Mouse (Mus musculus) midbrain, embryonic 16.5 days (tissue): ENCODE data around the gene Fgfr2. TPM values are rescaled to one million over a fixed set of nuclear protein-coding genes. Genes with fewer than 3 reads are reported as not detected.

Source experiments
- ATAC-seq: fragments of 200-750 bp; cut with Nextera tagmentation; 2 replicates; pipeline ENCODE4 v1.8.0; 2017; ENCODE audit warnings: moderate TSS enrichment
- H3K27ac ChIP-seq: fragments of 300-500 bp; sonication (generic); 2 replicates; pipeline ENCODE4 v1.5.1; 2014; ENCODE audit warnings: mild to moderate bottlenecking, low read length, mixed read lengths
- H3K27me3 ChIP-seq: fragments of 300-500 bp; sonication (generic); 2 replicates; pipeline ENCODE4 v1.6.1; 2014; ENCODE audit warnings: low read depth, low read length, mixed read lengths; ENCODE audit not compliant: control insufficient read depth, insufficient read depth
- H3K36me3 ChIP-seq: fragments of 300-500 bp; sonication (generic); 2 replicates; pipeline ENCODE4 v1.6.1; 2014; ENCODE audit warnings: mild to moderate bottlenecking, low read length, moderate library complexity, mixed read lengths; ENCODE audit not compliant: control insufficient read depth, insufficient read depth
- H3K4me1 ChIP-seq: fragments of 300-500 bp; sonication (generic); 2 replicates; pipeline ENCODE4 v1.6.1; 2014; ENCODE audit warnings: mild to moderate bottlenecking, low read length, mixed read lengths; ENCODE audit not compliant: control insufficient read depth, insufficient read depth
- H3K4me2 ChIP-seq: fragments of 300-500 bp; sonication (generic); 2 replicates; pipeline ENCODE4 v1.6.1; 2014; ENCODE audit warnings: mild to moderate bottlenecking, low read length, mixed read lengths
- H3K4me3 ChIP-seq: fragments of 300-500 bp; sonication (generic); 2 replicates; pipeline ENCODE4 v1.5.1; 2014; ENCODE audit warnings: low read depth, mild to moderate bottlenecking, low read length, moderate library complexity, mixed read lengths
- H3K9ac ChIP-seq: fragments of 300-500 bp; sonication (generic); 2 replicates; pipeline ENCODE4 v1.6.1; 2014; ENCODE audit warnings: low read depth, low read length, mixed read lengths
- H3K9me3 ChIP-seq: fragments of 300-500 bp; sonication (generic); replicated peaks from 2 replicates; pipeline ENCODE4 v1.6.1; 2014; ENCODE audit warnings: mild to moderate bottlenecking, low read length, mixed read lengths; ENCODE audit not compliant: control insufficient read depth, poor library complexity, severe bottlenecking
- WGBS: fragments of 180-500 bp; shearing (Covaris S2); extraction: QIAGEN DNeasy Blood & Tissue Kit; methylation state at CpG from one replicate; pipeline ENCODE4 v1.1.7; 2014; 5-methylcytosine and 5-hydroxymethylcytosine counted together
- polyA plus RNA-seq: library from polyadenylated mRNA; unstranded; fragments of >200 nt; fragmentation: Nextera tagmentation; extraction: Ambion mirVana; gene quantifications from 2 replicates; pipeline ENCODE4 v1.2.1, GENCODE M21; 2015

The Fgfr2 gene
- polyA plus RNA-seq, 1 experiment from 2014 or later: 23.8 TPM

DNA sequence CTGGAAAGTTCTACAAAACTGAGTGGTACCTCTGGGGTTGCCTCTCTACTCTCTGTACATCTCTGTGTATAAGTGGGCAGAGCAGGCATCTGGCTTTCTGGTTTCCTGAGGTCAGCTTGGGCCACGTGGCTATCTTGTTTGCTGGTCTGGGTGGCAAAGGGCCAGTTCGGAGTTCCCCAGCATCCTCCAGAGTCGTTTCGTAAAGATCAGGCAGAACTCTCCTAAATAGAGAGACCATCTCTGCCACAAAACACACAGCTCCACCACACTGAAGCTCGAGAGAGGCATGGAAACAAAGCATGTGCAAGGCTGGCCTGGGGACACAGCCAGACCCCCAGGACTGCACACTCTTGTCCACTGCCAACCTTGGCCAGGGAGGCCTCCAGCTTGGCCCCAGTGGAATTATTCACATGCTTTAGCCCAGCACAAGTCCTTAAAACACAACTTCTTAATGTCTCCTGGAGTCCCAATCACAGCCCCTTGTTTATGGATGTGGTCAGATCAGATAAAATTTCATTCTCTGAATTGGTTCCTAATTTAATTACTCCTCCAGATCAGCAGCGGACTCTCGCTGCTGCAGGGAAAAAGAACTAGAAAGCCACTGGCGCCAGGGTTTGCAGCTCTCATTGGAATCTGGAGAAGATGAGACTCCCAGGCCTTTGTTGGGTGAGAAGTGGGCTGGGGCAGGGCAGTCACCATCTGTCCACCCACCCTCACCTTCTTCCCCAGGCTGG, 820.5 kb downstream of the Fgfr2 start:
- ATAC-seq: no peak
- H3K9ac ChIP-seq: no peak overlapping the region
- H3K9me3 ChIP-seq: no peaks in the 10 kb centered on the region
- no peaks in the 10 kb centered on the region for H3K4me1 ChIP-seq
- H3K27me3 ChIP-seq: no peaks in the 10 kb centered on the region
- no peak overlapping the region for H3K27ac ChIP-seq
- H3K36me3 ChIP-seq: no peaks in the 10 kb centered on the region
- no peak overlapping the region for H3K4me2 ChIP-seq
- 71% methylated on average over 8 of the region's 8 CpGs for WGBS
- no peak overlapping the region for H3K4me3 ChIP-seq

DNA sequence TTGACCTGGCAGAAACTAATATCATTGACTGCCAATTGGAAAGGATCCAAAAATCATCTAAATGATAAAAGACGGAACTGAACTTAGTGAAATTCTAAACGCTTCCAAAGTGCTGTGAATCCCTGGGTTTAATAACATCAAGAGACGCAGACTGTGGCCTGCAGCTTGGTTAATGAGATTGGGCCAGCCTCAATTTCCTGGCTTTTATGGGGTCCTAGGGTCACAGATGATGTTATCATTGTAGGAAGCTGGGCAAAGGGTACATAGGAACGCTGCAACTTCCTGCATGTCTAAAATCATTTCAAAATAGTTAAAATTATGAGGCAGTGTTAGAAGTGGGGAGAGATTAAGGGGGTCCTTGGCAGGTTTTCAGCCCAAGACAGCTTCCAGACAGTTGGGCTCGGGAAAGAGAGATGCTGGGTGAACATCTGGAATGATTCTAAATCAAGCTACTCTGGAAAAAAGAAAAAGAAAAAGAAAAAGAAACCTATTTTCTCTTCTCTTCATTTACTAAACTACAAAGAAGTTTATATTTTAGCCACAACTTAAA, 823.4 kb downstream of the Fgfr2 start:
- H3K4me3 ChIP-seq: no peak overlapping the region
- H3K27me3 ChIP-seq: no peaks in the 10 kb centered on the region
- H3K9ac ChIP-seq: no peak overlapping the region
- H3K9me3 ChIP-seq: no peaks in the 10 kb centered on the region; the same call in 1 of the 2 replicates
- no peaks in the 10 kb centered on the region for H3K36me3 ChIP-seq
- ATAC-seq: no peak
- no peak overlapping the region for H3K4me2 ChIP-seq
- 67% methylated on average over 5 of the region's 5 CpGs for WGBS
- H3K27ac ChIP-seq: no peak overlapping the region
- no peaks in the 10 kb centered on the region for H3K4me1 ChIP-seq

DNA sequence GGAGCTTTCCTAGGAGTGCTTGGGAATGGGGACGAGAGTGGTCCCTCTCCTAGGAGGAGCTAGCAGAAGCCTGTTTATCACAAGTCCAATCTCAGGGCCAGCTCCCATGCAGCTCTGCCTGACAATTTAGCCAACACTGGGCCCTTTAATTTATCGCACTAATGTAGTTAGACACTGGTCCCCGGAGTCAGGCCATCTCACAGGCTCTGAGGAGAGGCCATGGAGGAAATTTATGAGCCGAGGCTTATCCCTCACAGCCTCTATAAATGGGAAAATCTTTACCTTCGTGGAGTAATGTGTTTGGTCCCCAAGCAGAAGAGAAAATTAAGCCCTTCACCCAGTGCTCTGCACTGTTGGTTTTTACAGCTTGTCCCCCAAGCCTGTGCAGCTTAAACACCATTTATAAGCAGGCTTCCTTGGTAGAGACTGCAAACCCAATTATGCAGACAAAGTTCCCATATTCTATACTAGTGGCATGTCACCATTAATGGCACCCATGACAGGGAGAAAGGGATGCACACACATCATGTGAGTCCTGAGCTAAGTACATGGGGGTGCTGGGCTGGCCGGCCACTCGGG, 824.6 kb downstream of the Fgfr2 start:
- no peak for ATAC-seq
- Histone ChIP-seq H3K4me2 (no peak overlapping the region), H3K4me1 (no peaks in the 10 kb centered on the region), H3K27ac (no peak overlapping the region), H3K9ac (no peak overlapping the region), H3K27me3 (no peaks in the 10 kb centered on the region), H3K36me3 (no peaks in the 10 kb centered on the region), H3K4me3 (no peak overlapping the region), H3K9me3 (no peaks in the 10 kb centered on the region; the same call in 1 of the 2 replicates)
- WGBS: 78% methylated on average over 7 of the region's 7 CpGs

DNA sequence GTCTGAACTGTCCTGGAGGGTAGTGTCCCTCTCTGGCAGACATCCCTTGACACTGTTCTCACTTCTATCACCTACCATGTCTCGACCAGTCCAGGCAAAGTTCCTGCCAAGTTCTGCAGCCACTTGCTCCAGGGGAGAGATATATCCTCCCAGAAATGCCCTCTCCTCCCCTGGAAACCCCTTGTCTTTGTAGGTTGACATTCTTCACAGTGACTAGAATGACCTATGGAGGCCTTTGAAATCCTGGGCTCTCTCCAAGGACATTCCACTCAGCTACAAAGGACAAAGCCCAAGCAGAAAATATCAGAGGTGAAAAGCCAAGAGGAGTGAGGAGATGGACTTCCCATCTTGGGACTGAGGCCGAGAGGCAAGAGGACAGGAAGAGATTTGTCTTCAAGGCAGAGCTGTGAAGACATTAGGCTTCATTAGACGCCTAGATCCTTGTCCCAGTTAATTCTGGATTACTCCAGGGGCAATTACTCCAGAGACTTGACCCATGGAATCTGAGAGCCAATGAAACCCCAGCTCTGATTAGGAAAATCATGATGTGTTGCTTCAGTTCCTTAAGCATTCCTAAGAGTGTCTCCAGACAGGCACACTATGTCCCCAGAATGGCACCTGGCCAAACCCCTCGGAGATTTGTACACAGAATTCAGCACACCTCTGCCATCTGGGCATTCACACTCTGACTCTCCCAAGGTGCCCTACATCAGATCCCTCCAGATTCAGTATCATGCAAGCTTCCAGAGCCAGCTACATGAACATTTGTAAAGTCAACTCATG, 826.3 kb downstream of the Fgfr2 start:
- Histone ChIP-seq H3K27ac (no peak overlapping the region), H3K4me2 (no peak overlapping the region), H3K9ac (no peak overlapping the region), H3K4me3 (no peak overlapping the region), H3K36me3 (no peaks in the 10 kb centered on the region), H3K9me3 (no peaks in the 10 kb centered on the region; the same call in 1 of the 2 replicates), H3K27me3 (no peaks in the 10 kb centered on the region), H3K4me1 (no peaks in the 10 kb centered on the region)
- 88% methylated on average over 4 of the region's 4 CpGs for WGBS
- ATAC-seq: no peak

DNA sequence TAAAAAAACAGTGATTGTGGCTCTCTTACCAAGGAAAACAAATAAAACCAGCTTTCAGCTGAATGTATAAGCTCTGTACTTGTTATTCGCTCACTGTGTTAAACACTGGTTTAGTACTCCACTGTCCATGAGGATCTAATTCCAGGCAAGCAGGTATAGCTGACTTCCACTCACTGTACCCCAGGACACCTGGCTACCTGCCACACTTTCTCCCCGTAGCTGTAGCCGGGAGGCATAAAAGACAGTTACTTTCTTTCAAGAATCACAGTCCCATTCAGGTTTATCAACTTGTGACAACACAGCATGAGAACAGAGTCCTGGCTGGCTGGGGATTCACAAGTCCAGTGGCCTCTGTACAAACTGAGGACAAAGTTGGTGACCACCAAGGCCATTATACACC, 827.0 kb downstream of the Fgfr2 start:
- ATAC-seq: no peak
- Histone ChIP-seq H3K27ac (no peak overlapping the region), H3K27me3 (no peaks in the 10 kb centered on the region), H3K4me3 (no peak overlapping the region), H3K9ac (no peak overlapping the region), H3K4me1 (no peaks in the 10 kb centered on the region), H3K4me2 (no peak overlapping the region), H3K36me3 (no peaks in the 10 kb centered on the region), H3K9me3 (no peaks in the 10 kb centered on the region; the same call in 1 of the 2 replicates)
- 72% methylated on average over 3 of the region's 3 CpGs for WGBS

DNA sequence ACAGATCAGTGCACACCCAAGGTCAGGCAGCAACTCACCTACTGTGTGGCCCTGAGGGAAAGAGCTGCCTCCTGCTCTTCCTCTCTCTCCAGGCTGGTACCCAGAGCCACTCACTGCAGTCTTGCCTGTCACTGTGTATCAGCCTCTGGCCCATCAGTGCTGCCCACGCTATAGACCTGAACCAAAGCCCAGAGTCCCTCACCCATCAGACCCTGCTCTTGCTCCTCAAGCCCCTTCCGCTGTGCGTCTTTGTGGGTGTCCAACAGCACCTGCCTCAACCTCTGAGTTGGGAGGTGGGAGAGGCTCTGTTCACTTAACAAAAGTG, 835.8 kb downstream of the Fgfr2 start:
- Histone ChIP-seq H3K27me3 (no peaks in the 10 kb centered on the region), H3K36me3 (no peaks in the 10 kb centered on the region), H3K4me1 (peaks cover 14% of the 10 kb centered on the region), H3K9me3 (no peaks in the 10 kb centered on the region), H3K27ac (no peak overlapping the region), H3K4me2 (no peak overlapping the region), H3K4me3 (no peak overlapping the region), H3K9ac (no peak overlapping the region)
- no peak for ATAC-seq
- 69% methylated on average over 3 of the region's 3 CpGs for WGBS

DNA sequence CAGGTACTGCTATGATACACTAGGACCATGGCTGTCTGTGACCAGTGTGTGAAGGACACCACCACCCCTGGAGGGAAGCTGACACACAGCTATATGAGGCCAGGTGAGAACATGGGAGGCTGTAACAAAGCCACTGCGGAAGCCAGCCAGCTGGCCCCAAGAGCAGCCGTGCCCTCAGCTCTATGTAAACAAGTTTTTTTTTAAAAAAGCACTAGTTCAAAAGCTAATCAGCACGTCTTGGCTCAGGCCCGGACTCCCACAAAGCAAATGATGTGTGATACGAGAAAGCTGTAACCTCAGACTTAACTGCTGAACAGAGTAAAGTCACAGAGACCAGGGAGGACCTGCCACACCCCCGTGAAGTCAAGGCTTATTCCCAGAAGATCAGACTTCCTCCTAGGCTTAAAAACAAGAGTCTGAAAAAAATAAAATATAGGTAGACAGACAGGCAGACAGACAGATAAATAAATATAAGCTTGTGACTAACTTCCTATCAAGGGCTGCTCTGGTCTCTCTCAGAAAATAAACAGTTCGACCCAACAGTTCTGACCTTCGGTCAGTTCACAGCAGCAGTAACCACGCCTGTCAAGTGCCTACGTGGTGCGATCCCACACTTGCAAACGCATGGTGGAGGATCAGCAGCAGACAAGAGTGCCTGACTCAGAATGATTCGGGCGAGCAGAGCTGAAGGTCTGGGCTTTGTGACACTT, 836.4 kb downstream of the Fgfr2 start:
- no peak for ATAC-seq
- H3K4me2 ChIP-seq: no peak overlapping the region
- no peaks in the 10 kb centered on the region for H3K9me3 ChIP-seq
- H3K27ac ChIP-seq: no peak overlapping the region
- no peak overlapping the region for H3K4me3 ChIP-seq
- no peak overlapping the region for H3K9ac ChIP-seq
- peaks cover 14% of the 10 kb centered on the region for H3K4me1 ChIP-seq
- WGBS: 48% methylated on average over 14 of the region's 14 CpGs
- H3K27me3 ChIP-seq: no peaks in the 10 kb centered on the region
- no peaks in the 10 kb centered on the region for H3K36me3 ChIP-seq

DNA sequence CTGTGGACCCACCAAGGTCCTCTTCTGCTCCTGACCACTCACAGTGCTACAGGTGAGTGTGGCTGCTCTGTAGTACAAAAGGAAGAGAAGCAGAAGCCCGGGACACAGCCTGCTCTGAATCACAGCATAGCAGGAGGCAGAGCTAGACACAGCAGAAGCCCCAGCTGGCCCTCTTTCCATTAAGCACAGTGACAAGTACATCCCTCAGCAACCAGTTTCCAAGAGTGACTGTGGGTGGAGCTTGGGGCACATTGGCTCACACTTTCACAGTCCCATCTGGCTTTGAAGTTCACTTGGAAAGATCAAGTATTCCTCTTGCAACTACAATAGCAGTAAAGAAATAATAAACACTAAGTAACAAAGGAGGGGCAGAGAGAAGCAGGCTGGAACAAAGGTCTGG, 838.4 kb downstream of the Fgfr2 start:
- no peak for ATAC-seq
- no peaks in the 10 kb centered on the region for H3K27me3 ChIP-seq
- 0% methylated on average over 1 of the region's 1 CpGs for WGBS
- H3K4me1 ChIP-seq: peaks cover 14% of the 10 kb centered on the region
- H3K4me2 ChIP-seq: no peak overlapping the region
- H3K9me3 ChIP-seq: no peaks in the 10 kb centered on the region
- no peaks in the 10 kb centered on the region for H3K36me3 ChIP-seq
- no peak overlapping the region for H3K9ac ChIP-seq
- H3K4me3 ChIP-seq: no peak overlapping the region
- no peak overlapping the region for H3K27ac ChIP-seq
